Mouse (Mus musculus) right cerebral cortex, adult 2 months (tissue): ENCODE measurements at regions not wholly inside any gene's neighbourhood (a gene's known extent, or its start where the extent isn't known, plus 50 kb on each side); places are given as distances from the start of the nearest gene placed in this dataset.

ENCODE experiments used
- DNase-seq, 2 experiments: peaks; one replicate each; pipeline ENCODE4 v3.0.0; 2021 to 2022; ENCODE audit warnings: low spot score in 2 of 2

DNA sequence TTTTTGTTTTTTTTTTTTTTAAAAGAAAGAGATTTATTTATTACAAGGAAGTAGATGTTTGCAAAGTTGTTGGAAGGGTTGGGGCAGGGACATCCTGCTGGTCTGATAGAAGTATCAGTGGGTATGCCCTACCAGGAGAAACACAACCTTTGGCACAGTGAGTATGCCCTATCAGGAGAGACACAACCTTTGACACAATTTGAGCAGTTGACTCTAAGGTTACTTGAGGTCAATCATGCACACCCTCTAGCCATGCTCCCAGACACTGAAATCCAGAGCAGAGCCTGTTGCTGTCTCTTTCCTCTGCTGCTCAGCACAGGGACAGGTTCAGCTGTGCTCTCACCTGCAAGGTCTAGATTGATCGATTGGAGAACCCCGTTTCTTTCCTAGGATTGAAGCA, 164.2 kb upstream of the Gjb5 start:
- DNase-seq, result no peak

DNA sequence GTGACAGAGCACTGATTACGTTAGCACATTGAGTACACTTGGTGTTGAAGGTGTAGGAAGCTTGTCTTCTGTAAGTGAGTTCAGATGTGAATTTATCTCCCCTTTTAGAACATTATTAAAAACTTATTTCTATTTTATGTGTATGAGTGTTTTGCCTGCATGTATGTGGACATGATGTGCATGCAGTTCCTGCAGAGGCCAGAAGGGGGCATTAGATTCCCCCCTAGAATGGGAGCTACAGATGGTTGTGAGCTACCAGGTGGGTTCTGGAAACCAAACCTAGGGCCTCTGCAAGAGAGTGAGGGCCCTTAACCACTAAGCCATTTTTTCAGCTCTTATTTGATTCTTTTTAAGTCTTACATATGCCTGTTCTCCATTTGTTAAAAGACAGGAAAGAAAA, 160.0 kb upstream of the Gjb5 start:
- DNase-seq, result peak; percentile 14 to 21

- DNase-seq, result peak; percentile 66 to 79
Measured at GRCm38 (mm10) chr4:127517539-127517938, 159.6 kb upstream of the Gjb5 start.

DNA sequence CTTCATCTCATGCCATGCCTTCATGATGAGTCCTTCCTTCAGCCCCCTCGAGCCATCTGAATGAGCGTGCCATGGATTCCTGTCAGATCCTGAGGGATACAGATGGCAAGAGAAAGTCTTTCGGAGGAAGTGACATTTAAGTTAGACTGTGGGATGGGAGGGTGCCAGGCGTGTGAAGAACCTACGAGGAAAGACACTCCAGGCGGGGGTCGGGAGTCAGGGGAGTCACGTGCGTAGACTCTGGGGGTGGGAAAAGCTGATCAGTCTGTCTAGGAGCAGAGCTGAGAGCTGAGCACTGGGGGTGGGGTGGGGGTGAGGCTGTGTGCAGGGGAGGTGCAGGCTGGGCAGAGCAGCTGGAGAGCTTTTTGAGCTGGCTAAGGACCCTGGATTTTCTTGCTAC, 152.0 kb upstream of the Gjb5 start:
- DNase-seq, result peak; percentile 65 to 70

DNA sequence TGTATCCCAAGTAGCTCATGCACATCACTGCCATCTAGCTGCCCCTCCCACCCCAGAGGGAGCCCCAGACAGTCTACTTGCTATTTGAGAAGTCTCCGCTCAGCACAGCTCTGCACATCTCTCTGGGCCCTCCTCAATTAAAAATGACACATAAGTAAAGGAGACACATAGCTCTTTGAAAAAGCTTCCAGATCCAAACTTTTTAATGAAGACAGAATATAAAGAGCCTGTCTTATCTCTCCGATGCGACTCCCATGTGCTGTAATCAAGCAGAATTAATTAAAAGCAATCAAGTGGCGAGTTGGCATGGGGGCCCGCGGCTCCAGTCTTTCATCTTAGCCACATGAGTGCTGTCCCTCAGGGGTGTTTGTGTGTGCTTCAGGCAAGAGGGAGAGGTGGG, 144.6 kb upstream of the Gjb5 start:
- DNase-seq, result no peak

- DNase-seq, result no peak
Measured at GRCm38 (mm10) chr4:127501881-127502280, 143.9 kb upstream of the Gjb5 start.

DNA sequence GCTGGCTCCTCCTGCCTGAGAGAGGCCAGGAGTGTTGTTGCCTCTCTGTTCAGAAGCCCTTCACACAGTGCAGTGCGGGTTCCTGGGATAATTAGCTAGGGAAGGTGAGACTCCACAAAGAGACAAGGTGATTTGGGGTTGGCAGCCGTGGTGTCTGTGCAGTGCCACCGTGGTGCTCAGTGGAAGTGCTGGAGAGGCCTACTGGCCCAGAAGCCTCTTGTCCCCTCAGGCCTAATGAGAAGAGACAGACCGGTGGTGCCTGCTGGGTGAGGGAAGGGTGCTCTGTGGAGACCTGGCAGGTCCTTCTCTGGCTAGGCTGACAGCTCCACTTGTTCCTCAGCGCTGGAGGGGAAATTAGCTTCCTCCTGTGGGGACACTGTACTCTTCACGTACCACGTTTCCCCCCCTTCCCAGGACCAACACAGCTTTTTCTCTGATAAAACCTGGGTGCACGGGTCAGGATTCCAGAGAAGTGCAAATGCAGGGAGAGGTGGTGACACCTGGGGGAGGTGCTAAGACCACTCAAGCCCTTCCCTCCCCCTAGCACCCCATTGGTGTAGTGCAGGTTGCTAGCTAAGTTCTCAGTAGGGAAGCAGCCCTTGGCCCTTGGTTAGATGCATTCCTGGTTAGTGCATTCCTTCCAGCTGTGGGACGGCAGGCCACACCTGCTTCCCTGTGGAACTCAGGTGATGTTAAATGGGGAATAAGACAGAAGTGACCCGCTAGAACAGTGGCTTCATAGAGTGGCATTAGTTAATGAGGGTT, 129.2 kb upstream of the Gjb5 start:
- no peak for DNase-seq

- DNase-seq, result no peak
Measured at GRCm38 (mm10) chr4:127485238-127485637, 127.3 kb upstream of the Gjb5 start.

DNA sequence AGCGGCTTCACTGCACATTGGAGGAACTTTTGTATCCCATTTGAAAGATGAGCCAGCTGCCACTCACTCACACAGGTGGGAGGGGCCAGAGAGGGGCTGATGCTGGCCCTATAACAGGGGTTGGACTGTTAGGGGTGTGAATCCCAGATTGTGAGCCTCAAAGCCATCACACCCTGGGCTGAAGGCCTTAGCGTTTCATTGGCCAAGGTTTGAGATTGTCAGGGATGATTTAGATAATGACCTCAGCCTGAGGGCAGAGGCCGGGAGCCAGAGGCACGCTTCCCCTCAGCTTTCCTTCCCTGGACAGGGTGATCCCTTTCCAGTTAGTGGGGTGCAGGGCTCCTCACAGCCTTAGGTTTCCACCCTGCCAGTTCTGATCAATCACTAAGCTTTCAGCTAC, 124.5 kb upstream of the Gjb5 start:
- no peak for DNase-seq

- DNase-seq, result no peak
Measured at GRCm38 (mm10) chr4:127480339-127480738, 122.4 kb upstream of the Gjb5 start.

- DNase-seq, result no peak
Measured at GRCm38 (mm10) chr4:127469877-127470276, 111.9 kb upstream of the Gjb5 start.

DNA sequence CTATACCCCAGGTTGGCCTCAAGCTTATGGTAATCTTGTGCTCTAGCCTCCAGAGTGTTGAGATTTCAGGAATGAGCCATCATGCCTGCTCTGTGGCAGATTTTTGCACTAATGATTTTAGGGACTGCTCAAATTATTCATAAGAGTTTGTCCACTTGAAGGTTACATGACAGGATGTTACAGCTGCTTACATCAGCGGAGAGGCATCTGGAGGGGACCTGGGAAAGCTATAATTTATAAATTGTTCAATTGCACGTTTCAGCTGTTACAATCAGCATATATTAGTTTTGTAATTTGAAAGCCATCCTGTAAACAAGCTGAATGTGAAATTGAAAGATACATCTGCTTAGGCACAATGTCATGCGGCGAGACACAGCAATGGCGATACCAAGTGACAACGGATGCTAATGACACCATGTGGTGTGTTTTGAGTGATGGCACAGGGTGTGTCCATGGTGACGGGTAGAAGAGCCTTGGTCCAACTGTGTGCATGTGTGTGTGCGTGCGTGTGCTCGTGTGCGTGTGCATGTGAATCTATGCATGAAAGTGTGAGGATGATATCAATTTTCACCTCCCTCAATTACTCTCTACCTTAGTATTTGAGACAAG, 96.6 kb upstream of the Gjb5 start:
- no peak for DNase-seq

GRCm38 (mm10) chr4:127452081-127452480, 94.1 kb upstream of the Gjb5 start:
- no peak for DNase-seq

DNA sequence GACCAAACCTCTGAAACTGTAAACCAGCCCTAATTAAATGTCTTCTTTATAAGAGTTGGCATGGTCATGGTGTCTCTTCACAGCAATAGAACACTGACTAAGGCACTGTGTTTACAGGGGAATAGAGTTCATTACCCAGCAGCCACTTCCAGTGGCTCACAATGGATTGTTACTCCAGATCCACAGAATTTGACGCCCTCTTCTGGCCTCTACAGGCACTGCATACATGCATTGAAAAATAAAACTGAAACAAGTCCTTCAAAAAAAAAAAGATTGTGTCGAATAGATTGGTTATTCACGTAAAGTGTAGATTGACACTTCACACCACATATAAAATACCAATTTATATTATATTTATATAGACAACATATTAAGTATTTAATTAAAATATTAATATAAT, 87.3 kb upstream of the Gjb5 start:
- DNase-seq, result no peak

- DNase-seq, result no peak
Measured at GRCm38 (mm10) chr4:127444056-127444455, 86.1 kb upstream of the Gjb5 start.

- DNase-seq, result peak; percentile 10 to 16
Measured at GRCm38 (mm10) chr4:127442001-127442400, 84.0 kb upstream of the Gjb5 start.

DNA sequence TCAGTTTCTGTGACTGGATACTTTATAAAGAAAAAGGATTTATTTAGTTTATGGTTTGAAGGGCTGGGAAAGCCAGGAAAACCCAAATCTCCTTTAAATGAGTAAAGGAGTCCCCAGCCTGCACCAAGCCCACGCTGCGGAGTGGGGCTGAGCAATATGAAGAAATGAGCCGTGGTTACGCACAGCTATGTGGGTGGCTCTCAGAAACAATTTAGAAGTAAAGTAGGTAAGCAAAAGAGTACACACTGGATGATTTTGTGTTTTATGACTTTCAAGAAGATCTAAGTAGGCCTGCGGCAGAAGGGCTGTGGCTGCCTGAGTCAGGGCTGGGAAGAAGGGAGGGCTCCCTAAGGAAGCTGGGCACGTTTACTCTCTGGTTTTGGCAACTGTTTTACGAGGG, 82.6 kb upstream of the Gjb5 start:
- peak; percentile 49 to 51 for DNase-seq

DNA sequence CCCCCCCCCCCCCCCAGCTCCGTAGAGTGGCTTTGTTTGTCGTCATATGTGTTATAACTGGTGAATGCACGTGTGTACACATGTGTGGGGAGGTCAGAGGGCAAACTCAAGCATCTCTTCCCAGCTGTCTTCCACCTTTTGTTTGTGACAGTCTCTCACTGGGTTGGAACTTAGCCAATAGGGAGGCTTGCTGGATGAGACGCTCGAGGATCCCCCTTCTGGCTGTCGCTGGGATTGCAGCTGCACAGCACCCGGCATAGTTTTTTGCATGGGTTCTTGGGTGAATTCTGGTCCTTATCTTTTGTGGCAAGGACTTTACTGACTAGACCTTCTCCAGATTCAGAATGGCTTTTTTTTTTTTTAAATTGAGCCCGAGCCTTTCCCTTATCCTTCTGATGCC, 77.1 kb upstream of the Gjb5 start:
- DNase-seq, result peak; percentile 29 to 38

DNA sequence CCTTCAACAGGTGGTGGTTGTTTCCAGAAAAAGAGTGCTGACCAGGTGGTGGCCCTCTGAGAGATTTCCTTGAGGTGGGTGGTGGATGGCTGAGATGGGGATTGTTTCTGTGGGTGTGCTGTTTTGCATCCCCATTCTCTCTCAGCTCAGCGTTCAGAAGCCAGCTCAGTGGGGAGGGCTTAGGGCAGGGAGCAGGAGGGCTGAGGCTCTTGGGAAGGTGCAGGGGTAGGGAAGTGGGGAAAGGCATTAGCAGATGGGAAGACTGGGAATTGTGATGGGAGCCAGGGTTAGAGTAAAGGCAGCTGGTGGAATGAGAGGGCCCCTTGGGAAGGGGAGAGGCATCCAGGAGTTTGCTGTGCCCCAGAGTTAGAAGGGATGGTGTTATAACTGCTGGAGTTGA, 72.3 kb upstream of the Gjb5 start:
- DNase-seq, result no peak

GRCm38 (mm10) chr4:127429748-127430147, 71.8 kb upstream of the Gjb5 start:
- DNase-seq, result no peak

- DNase-seq, result no peak
Measured at GRCm38 (mm10) chr4:127423855-127424254, 65.9 kb upstream of the Gjb5 start.

DNA sequence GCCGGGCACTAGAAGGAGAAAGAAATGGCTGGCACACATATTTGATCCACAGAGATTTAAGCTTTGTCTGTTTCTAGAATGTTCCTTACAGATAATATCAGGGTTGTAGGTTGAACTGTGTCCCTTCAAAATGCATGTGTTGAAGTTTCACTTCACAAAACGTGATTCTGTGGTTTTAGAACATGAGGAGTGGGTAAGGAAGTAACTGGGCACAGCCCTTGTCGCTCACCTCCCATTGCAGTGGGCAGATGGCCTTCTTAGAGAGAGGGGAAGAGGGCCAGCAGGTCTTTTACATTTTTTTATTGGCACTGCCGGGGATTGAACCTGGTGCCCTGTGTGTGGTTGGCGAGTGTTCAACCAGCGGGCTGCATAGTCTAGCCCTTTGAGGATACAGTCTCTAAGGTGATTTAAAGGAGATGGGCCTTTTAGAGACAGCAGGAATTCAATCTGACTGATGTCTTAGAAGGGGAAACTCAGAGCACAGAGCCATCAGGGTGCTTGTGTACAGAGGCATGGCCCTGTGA, 64.0 kb upstream of the Gjb5 start:
- DNase-seq, result no peak

GRCm38 (mm10) chr4:127421129-127421528, 63.1 kb upstream of the Gjb5 start:
- no peak for DNase-seq

DNA sequence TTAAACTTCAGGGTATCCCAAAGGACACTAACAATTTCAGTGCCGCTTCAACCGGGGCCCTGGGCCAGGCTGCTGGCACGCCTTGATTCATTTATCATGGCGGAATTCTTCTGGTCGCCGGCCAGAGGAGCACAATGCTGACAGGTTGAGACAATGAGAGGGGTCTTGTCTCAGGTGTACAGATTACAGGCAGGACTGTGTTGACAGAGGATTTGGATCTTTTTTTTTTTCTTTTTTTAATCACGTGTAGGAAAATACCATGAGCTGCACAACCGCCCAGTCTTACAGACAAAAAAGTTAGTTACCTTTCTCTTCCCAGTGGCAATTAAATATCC, 61.8 kb upstream of the Gjb5 start:
- DNase-seq, result no peak
